Mouse (Mus musculus): ENCODE measurements at regions not wholly inside any gene's neighbourhood (a gene's known extent, or its start where the extent isn't known, plus 50 kb on each side); places are given as distances from the start of the nearest gene placed in this dataset.

- DNase-seq (ENCODE audit: low read depth, low spot score): no peak
- 78% methylated on average over 14 of the region's 14 CpGs for WGBS
Observed at GRCm38 (mm10) chr14:76243581-76244337, 133.1 kb downstream of the Nufip1 start.

DNA sequence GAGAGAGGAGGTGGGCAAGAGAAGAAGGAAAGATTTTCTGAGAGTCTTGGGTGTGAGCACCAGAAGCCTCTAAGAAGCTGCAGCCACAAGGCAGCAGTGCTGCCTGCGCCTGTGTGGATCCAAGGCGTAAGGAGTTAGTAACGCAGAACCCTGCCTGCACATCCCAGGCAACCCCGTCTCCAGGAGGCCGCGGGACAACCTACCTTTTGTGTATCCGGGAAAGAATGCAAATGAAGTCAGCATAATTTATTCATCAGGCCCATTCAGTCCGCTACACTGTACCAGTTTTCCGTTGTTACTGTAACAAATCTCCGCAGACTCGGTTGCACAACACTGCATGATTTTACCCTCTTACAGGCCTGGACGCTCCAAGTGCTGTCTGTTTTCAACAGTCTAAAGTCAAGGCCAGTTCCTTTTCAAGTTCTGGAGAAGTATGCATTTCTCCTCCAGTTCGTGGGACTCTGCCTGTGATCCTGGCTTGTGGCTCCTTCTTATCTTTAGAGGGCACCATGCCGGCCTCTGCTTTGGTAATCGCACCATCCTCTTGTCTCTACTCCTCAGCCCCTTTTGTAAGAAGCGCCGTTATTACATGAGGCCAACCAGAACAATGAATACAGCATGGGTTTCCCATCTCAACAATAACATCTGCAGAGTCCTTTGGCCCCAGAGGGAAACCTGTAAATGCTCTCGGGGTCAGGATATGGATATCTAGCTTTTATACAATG is 133.8 kb downstream of the Nufip1 start:
- DNase-seq (ENCODE audit: low read depth, low spot score): no peak
- WGBS: 70% methylated on average over 18 of the region's 18 CpGs

DNA sequence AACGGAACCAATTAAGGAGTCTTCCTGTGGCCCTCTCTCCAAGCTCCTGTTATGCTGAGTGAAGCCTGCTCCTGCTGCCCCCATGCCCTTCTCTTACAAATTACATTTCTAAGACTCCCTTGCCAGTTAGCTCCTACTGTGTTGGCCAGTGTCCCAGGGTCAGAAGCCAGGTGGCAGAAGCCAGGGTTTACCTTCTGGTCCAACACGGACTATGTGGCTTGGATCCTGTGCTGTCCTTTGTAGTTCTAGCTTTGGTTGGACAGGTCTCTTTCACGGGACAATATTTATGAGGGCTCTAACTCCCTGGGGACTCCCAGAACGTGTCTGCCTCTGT is 134.3 kb downstream of the Nufip1 start:
- 72% methylated on average over 4 of the region's 4 CpGs for WGBS
- no peak for DNase-seq (ENCODE audit: low read depth, low spot score)

GRCm38 (mm10) chr14:76247664-76248063 is 137.0 kb downstream of the Nufip1 start:
- DNase-seq (ENCODE audit: low read depth, low spot score): no peak
- WGBS: 88% methylated on average over 4 of the region's 4 CpGs

GRCm38 (mm10) chr14:76253850-76254249 is 143.2 kb downstream of the Nufip1 start:
- 54% methylated on average over 3 of the region's 3 CpGs for WGBS
- no peak for DNase-seq (ENCODE audit: low read depth, low spot score)

GRCm38 (mm10) chr14:76254565-76255501 is 144.1 kb downstream of the Nufip1 start:
- WGBS: 60% methylated on average over 30 of the region's 30 CpGs

GRCm38 (mm10) chr14:76255971-76256370 is 145.3 kb downstream of the Nufip1 start:
- DNase-seq (ENCODE audit: low read depth, low spot score): no peak
- 97% methylated on average over 11 of the region's 11 CpGs for WGBS

More at GRCm38 (mm10) chr14:76254565-76255501, 144.1 kb downstream of the Nufip1 start:
- DNase-seq (ENCODE audit: low read depth, low spot score): peak; percentile 28

DNA sequence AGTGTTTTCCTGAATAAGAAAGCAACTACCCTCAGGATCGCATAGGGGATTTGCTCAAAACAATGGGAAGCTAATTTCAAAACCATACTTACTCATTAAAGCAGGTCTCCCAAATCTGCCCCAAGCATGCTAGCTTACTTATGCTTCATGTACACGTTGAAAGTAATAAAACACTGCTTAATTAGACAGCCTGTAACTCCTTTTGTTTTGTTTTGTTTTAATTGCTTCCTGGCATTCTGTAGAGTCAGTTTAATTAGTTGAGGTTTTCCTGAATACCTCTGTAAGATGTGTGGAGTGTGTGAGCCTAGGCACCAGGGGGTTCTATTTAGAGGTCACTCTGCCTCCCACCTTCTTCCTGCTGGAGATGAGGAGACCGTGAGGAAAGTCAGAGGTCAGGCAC is 147.9 kb downstream of the Nufip1 start:
- WGBS: 54% methylated on average over 3 of the region's 3 CpGs

DNA sequence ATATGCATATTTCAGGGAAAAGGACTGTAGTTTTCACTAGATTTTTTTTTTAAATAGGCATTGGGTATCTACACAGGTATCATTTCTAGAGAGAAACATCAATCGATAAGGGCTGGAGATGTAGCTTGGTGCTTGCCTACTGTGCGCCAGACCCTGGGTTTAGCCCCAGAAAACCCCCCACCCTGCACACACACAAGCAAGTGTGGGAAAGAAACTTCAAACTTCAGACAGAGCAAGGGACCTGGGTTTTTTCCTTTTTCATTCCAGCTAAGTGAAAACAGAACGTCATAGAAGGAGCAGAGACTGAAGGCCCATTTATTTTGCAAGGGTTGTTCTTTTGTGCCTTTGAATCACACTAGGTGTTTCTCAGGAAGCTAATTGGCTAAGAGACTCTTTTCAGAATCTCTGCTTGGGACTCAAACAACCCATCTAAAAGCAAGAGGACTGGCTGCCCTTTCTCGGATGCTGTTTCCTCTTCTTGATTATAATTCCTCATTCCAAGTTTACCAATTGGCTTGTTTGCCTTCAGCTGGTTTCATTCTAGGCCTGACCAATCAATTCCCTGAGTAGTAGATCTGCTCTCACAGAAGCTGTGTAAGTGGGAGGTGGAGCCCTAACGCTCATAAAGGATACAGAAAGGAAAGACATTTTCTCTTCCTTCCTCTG is 150.1 kb downstream of the Nufip1 start:
- 63% methylated on average over 5 of the region's 5 CpGs for WGBS
- no peak for DNase-seq (ENCODE audit: low read depth, low spot score)

More for the DNA sequence above, 147.9 kb downstream of the Nufip1 start:
- DNase-seq (ENCODE audit: low read depth, low spot score): no peak

DNA sequence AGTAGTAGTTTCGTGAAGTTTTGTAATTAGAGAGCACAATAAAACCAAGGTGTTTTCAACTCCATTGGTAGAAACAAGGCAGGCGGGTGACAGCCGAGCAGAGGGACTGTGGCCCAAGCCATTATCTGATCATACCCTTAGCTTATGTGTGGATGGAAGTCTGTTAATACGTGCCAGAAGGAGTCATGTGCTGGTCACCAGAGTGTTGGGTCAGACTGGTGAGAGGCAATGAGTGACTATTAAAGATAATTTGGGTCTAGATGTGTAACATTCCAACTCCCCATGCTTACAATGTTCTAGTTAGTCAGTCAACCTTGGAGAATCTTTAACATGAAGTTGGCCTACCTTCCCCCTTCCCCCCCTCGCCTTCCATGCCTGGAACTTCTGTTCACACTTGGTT is 151.1 kb upstream of the Tsc22d1 start:
- 88% methylated on average over 5 of the region's 5 CpGs for WGBS
- no peak for DNase-seq (ENCODE audit: low read depth, low spot score)

- WGBS: 86% methylated on average over 5 of the region's 5 CpGs
- DNase-seq (ENCODE audit: low read depth, low spot score): no peak
Observed at GRCm38 (mm10) chr14:76265819-76266218, 148.9 kb upstream of the Tsc22d1 start.

GRCm38 (mm10) chr14:76266249-76266648 is 148.5 kb upstream of the Tsc22d1 start:
- 66% methylated on average over 4 of the region's 4 CpGs for WGBS
- no peak for DNase-seq (ENCODE audit: low read depth, low spot score)

DNA sequence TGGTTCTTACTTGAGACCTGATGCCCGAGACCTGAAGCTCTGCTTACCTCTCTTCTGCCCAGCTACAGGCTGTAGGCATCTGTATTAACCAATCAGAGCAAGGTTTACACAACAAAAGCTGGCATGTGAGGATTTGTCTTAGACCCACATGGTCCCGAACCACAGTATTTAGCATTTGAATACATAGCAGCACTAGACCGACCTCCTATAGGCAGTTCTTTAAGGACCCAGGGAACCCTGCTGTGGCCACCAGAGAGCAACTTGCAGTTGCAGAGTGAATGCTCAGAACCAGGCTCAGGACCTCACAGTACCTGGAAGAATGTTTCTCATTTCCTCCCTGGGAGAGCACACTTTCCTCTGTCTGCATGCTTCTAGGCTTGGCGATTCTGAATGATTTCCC is 147.7 kb upstream of the Tsc22d1 start:
- 84% methylated on average over 4 of the region's 4 CpGs for WGBS
- DNase-seq (ENCODE audit: low read depth, low spot score): no peak

- peak; percentile 32 for DNase-seq (ENCODE audit: low read depth, low spot score)
- 37% methylated on average over 11 of the region's 11 CpGs for WGBS
Observed at GRCm38 (mm10) chr14:76271190-76271589, 143.6 kb upstream of the Tsc22d1 start.

DNA sequence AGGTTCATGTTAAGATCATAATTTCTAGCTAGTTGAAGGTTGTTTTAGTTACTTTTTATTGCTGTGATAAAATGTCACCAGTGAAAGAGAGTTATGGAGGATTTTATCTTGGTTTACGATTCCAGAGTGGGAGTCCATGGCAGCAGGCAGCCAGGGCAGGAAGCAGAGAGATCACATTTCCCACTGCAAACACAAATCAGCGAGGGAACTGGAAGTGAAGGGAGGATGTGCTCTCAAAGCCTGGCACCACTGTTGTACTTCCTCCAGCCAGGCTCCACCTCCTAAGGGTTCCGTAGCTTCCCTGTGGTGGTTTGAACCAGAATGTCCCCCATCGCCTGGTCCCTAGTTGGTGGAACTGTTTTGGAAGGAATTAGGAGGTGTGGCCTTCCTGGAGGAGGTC is 141.9 kb upstream of the Tsc22d1 start:
- 54% methylated on average over 4 of the region's 4 CpGs for WGBS
- no peak for DNase-seq (ENCODE audit: low read depth, low spot score)

GRCm38 (mm10) chr14:76276655-76277054 is 138.1 kb upstream of the Tsc22d1 start:
- DNase-seq (ENCODE audit: low read depth, low spot score): no peak
- WGBS: 79% methylated on average over 9 of the region's 9 CpGs

DNA sequence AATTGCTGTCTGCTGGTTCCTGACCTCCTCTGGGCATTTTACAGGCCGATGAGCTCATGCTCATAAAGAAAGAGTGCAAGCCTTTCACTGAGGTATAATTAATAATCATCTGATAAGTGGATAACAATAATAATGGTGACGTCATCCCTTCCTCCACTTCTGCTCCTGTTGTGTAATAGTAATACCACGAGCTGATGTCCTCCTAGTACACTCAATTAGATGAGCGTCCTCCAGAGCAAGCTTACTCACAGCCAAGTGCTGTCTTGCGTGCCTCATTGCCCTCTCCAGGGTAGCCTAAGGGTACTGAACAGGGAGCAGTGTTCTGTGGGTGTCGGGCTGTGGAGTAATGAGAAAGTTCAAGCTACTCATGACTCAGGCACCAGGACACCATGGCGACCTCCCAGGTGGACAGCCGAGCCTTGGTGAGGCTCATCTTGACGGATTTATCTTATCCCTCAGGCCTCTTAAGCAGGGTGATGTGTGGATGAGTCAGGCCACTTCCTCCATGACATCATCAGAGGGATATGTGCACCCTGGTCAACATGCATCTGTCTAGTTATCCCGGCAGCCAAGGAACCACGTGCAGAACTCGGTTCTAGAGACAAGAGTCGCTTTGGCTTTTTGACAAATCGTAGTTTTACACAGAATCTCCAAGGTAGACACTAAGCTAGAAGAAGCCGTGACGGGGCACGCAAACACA is 135.9 kb upstream of the Tsc22d1 start:
- no peak for DNase-seq (ENCODE audit: low read depth, low spot score)
- 85% methylated on average over 17 of the region's 17 CpGs for WGBS

GRCm38 (mm10) chr14:76279561-76279960 is 135.2 kb upstream of the Tsc22d1 start:
- DNase-seq (ENCODE audit: low read depth, low spot score): no peak

GRCm38 (mm10) chr14:76281867-76282266 is 132.9 kb upstream of the Tsc22d1 start:
- no peak for DNase-seq (ENCODE audit: low read depth, low spot score)
- 48% methylated on average over 5 of the region's 5 CpGs for WGBS

More at GRCm38 (mm10) chr14:76279561-76279960, 135.2 kb upstream of the Tsc22d1 start:
- WGBS: 75% methylated on average over 19 of the region's 19 CpGs
